Mouse (Mus musculus) adrenal gland, adult 2 months (tissue): ENCODE measurements around the gene Hbp1. TPM values are rescaled to one million over a fixed set of nuclear protein-coding genes. Genes with fewer than 3 reads are reported as not detected.
A peak's percentile ranks its signal among the peaks of the same experiment; 100 is the strongest.

Source experiments
- DNase-seq: peaks from one replicate; pipeline ENCODE4 v3.0.0; 2021
- long read RNA-seq: library from polyadenylated mRNA; stranded (forward); transcript quantifications from one replicate; pipeline ENCODE4 v2.0.0, GENCODE M21; 2021
- polyA plus RNA-seq: library from polyadenylated mRNA; depleted of rRNA; stranded (reverse); fragments of >200 nt; gene quantifications from 2 replicates; pipeline ENCODE4 v1.2.3, GENCODE M21; 2012; rRNA removed
- total RNA-seq, 2 experiments: library from RNA; stranded (reverse); gene quantifications; 2 replicates each; pipeline ENCODE4 v1.2.3; 2021

Hbp1 gene
- total RNA-seq (10 to 100 TPM; 76.4 to 95.2 TPM), polyA plus RNA-seq (38.0 and 49.8 TPM in 2 replicates)
- long read RNA-seq, transcript Hbp1-202 (11 exons, 3,142 nt), result major isoform, 55 of 71 reads
- long read RNA-seq, partial matches to known transcripts, result 7 of 71 reads
- long read RNA-seq, other reads (novel, unspliced or antisense), result 7 of 71 reads

DNA sequence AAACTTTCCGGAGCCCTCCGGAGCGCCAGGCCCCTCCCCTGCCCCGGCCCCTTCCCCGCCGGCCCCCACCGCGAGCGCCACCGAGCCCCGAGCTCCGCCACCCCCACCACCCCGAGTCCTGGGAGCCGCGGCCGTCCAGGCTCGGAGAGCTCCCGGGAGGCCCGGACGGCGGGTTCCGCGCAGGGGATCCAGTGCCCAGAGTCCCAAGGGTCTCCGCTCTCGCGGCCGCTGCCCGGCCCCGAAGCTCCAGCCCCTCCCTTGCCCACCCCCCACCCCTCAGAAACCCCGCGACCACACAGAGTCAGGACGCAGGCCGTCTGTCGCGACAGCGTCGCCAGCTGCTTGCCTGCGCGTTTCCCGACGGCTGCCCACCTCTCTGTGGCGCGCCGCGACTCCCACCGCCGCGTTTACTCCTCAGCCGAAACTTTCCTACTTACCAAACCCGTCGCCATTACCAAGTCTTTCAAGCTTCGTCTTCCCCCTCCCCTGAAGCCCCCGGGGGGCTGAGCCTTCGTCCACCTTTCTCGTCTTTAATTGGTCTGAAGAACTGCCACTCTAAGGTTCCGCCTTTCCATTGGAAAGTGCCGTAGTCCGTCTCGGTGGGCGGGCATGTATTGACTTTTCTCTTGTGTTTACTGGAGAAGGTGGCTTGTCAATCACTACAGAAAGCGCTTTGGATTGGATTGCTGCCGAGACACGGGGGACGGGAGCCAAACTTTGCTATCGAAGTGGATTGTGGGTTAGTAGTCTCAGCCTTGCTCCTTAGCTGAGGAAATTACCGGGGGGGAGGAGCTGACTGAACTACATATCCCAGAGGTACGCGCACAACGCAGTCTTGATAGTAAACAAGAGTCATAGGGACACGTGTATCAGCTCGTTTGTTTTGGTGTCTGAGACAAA is at the start of gene Hbp1:
Gene Hbp1, minus strand, starts transcription at position 777 of the 900 bp plus-strand sequence.
- peak; percentile 99 for DNase-seq

DNA sequence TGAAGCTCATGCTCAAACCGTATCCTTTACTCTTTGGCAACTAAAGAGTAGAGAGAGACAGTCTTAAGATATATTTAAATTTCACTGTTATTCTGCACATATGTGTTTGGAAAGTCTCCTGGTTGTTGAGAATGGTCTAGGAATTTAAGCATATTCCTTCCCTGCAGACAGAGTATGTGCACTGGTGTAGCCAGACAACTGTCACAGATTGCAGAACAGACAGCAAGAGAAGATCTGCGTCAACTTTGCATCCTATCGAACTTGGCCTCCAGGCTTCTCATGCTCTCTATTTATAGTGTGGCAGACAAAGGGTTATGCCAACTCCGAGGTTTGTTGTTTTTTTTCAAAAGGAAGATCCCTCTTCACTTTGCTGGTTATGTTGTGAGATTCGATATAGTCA is 48.4 kb upstream of the Hbp1 start:
- DNase-seq, result no peak

DNA sequence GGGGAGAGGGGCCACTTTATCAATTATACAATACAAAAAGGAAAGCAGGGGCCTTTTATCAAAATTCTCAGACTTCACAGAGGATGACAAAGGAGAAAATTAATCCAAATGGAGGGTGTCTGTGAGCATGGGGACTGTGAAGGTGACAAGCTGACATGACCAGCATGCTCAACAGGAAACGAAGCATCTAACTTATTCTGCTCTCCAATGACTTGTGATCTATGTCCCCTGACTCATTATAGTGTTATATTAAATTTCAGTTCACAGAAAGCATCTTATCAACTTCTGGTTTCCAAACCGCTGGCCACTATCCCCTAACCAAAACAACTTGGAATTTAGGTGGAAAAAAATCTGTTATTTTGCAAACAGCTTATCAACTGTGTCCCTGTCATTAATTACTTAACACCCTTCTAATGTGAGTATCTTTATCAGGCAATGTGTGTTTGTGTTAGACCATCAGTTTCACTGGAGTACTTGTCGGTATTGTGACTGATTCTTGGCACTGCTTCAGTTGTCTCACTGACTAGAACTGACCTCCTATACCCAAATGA is 47.1 kb upstream of the Hbp1 start:
- no peak for DNase-seq

DNA sequence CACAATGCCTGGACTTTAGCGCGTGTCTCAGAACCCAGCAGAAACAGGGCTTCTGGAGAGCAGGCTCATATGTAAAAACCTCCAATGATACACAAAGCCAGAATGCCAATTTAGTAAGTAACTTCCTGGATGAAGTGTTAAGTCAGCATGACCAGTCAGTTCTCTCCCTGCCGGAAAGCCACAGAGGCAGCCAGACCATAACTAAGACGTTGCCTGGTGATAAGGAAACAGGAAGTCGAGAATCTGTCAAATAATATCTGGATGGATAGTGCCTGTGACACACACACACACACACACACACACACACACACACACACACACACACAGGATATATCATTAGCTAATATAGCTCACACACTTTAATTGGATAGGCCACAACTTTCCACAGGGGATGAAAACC is 46.5 kb upstream of the Hbp1 start:
- DNase-seq, result no peak

DNA sequence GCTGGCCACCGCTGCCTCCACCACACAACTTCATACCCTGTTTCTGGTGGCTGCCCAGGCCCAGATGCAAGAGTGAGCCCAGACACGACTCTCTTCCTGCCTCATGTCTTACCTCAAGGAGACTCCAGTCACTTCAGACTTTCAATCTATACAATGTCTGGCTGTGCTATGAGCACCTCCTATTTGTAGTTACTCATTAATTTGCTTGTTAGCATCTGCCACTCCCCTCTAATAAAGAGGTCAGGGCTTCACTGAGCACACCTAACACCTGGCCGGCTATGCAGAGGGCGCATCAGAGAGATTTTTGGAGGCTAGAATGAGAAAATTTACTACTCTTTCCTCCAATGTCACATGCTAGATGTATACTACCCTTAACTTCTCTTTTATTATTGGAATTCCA is 40.2 kb upstream of the Hbp1 start:
- DNase-seq, result no peak

DNA sequence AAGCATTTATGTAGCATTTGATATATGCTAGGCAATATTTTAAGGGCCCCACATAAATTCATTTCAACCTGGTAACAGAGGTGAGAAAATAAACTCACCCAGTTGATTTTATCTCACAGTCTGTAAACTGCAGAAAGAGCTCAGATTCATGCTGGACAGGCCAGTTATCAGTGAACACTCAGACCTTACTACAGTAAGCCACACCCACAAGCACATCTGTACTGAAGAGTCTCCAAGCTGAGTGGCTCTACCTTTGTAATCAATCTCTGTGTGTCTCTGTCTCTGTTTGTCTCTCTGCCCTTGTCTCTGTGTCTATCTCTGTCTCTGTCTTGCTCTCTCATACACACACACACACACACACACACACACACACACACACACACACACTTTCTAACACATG is 39.4 kb upstream of the Hbp1 start:
- DNase-seq, result no peak

DNA sequence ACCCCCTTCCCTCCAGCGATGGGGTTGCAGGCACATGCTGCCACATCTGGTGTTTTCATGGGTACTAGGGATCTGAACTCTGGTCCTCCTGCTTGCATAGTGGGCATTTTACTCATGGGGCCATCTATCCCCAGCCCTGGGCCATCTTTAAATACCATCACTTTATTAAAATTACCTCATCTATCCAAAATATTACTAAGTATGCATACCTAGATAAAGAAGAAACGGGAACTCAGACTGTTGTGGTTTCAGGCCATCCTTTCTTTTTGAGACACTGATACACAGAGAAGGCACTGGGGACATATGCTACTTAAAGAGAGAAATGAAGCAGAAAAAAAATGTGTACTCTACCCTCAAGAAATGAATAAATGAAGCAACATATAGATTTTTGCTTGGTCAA is 36.1 kb upstream of the Hbp1 start:
- no peak for DNase-seq

DNA sequence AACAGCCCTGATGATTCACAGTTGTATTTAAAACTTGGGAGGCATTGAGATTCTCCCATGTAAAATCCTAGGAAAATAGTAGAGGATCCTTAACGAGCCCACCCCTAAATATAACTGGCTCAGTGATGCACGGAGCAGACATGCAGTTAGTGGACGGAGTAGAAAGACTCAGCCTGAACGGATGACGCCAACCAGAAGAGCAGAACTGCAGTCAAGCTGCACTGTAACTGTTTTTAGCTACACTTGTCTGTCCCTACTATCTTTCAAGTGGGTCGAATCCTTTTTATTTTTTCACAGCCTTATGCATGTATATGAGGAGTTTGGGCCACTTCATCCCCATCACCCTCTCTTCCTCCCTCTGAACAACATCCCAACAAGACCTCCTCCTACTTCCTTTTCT is 35.4 kb upstream of the Hbp1 start:
- DNase-seq, result no peak

DNA sequence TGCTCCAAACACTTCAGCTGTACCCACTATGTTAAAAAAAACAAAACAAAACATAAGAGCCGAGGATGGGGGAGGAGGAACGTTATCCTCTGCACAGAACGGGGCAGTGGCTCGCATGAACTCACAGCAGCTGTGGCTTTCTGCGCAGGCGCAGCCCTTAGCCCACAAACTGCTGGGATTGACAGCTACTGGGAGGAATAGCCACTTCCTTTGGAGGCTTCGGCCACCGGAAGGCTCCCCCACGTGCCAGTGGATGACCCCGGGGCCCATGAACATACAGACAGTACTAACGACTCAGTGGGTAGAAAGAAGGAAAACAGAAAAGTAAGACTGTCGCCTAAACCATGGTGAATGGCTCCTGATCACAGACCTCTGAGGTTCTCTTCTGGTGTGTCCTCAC is 34.3 kb upstream of the Hbp1 start:
- DNase-seq, result no peak

DNA sequence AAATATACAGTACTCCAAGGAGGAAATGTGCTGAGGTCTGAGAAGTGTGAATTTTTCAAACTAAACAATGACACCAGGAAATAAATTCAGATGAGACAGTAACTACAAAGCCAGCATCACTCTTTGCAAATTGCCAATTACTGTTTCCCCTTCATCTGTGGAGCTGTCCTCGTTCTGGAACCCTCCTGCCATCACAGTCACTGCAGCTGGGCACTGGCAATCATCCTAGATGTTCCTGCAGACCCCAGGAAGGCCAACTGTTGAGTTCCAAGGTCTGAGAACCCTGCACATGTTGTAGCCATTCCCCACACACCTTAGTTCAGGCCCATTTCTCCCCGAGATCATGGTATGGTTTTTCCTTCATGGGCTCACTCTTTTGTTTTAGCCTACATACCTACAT is 33.9 kb upstream of the Hbp1 start:
- DNase-seq, result no peak

DNA sequence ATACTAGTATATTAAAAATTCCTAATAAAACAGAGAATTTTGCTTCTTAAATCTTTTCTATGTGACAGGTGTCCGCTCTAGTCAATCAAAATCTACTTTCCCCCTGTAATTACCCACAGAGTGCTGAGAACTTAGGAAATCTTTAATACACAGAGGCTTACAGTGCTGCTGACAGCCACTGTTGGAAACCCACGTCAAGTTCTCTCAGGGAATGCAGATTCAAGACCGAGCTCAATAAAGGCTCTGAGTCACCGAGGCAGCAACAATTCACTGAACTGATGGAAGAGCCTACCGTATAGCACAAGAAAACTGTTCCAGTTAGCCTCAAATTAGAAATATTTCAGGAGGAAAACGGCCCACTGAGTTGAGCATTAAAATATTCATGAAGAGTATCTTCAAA is 33.4 kb upstream of the Hbp1 start:
- DNase-seq, result no peak

DNA sequence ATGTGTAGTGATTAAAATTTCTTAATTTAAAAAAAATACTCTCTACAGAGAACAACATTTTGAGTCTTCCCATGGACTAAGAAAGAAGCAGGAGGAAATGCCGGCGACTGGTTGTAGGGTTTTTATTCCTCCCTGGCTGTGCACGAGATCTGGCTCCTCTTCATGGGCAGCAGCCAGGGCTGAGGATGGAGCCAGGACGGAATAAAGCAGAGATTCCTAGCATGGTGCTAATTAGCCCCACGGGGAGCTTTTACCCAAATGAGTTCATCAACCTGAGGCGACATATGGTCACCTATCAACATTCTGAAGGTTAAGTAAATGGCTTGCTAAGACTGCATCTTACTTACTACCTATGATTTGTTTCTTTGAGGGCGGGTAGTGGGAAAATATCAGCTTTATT is 32.9 kb upstream of the Hbp1 start:
- DNase-seq, result no peak

DNA sequence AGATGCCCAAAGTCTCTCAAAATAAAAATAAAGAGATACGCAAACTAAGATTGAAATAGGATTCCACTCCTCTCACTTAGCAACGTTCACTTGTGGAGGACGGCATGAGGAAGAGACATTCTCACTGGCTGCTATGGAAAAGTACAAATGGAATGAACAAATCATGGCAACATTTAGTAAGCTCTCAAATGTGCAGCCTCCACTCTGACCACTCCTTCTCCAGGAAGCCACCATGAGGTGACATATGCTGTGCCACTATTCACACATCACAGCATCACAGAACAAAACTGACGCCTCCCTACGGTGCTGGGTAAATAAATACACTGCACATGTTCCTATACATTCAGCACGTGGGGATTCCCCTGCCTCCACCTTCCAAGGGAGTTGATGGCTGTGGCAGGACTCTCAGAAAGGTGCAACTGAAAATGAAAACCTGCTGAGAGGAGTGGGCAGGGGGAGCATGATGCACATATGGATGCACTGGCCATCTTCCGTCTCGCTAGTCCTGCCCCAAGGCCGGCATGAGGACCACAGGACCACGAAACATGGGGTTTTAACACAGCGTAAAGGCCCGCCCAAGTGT is 27.4 kb upstream of the Hbp1 start:
- no peak for DNase-seq

DNA sequence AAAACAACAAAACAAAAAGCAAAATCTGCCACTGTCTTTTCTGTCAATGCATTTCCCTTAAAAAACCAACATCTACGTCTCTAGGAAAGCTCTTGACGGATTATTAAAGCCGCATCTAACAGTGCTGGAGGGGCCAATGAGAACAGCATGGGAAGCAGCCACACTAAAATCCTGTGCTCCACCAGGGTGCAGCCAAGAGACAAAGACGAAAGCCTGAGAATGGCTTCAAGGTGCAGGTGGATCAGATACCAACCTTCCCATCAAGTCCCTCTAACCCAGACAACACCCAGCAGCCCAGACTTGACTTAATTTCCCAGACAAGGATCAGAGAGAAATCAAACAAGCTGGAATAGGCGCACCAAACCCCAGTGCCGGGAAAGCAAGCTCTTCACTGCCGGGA is 26.2 kb upstream of the Hbp1 start:
- DNase-seq, result no peak

DNA sequence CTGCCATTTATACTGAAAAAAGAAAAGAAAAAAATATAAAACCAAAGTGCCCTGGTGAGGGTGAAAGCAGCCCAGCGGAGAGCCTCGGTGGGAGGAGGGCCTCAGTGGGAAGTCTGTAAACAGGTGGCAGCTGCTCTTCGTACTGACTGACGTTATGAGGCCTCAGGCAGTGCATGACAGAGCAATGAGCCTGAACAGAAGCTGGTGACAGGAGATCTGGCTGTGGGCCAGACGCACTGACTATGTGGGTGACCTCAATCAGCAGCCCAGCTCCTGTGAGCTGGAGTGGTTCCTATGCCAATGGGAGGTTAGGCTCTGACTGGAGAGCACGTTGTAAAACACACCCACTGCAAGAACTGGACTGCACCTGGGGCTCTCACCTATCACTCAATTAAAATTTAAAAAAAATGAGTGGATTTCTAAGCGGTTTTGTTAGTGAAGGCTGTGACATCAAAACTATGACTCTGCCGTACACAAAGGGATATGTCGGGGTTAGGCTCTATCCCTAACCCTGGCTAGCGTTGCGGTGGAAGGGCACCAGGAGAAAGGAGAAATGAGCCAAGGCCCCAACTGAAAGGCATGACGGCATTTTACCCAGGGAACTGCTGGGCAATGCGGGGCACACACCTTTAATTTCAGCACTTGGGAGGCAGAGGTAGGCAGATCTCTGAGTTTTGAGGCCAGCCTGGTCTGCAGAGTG is 23.3 kb upstream of the Hbp1 start:
- peak; percentile 92 for DNase-seq

DNA sequence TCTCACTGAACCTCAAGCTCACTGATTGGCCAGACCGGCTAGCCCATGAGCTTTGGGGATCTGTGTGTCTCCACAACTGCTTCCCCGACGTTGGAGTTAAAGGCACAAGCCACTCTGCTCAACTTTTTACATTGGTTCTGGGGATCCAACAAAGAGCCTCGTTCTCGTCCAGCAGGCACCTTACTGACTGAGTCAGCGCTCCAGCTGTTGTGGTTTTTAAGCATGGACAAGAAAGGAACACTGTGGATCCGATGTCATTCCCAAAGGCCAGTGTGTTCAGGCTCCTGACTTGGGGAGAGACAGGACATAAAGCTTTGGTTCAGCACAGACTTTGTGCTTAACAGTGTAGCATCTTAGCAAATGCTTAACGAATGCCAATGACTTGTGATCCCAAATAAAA is 21.2 kb upstream of the Hbp1 start:
- DNase-seq, result no peak

DNA sequence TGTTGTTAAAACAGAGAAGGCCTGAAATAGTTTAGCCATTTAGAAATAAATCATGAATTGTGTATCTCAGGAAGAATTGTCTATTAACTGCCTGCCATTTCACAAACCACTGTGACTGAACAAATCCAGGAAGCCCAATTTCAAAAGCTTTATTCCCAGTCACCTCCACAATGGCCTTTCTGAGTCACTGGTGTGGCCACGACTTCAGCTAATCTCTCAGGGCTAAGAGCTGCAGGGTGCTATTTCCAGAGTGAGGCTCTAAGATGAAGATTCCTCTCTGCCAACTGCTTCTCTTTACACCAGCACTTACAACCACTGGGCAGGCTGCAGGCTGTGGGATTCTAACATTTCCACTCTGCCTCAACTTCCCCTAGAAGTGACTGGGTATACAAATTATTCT is 18.8 kb upstream of the Hbp1 start:
- peak; percentile 48 for DNase-seq

DNA sequence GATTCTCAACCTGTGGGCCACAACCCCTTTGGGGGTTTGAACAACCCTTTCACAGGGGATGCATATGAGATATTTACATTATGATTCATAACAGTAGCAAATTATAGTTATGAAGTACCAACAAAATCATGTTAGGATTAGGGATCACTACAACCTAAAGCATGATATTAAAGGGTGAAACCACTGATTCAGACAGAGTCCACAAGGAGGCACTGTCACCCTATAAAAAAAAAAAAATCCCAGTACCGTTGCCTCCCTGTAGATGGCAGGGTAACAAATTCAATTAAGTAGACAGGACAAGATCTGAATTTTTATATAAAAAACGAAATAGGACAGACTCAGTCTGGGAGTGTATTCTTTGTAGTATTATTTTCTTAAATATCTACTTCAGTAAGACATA is 17.2 kb upstream of the Hbp1 start:
- peak; percentile 36 for DNase-seq

DNA sequence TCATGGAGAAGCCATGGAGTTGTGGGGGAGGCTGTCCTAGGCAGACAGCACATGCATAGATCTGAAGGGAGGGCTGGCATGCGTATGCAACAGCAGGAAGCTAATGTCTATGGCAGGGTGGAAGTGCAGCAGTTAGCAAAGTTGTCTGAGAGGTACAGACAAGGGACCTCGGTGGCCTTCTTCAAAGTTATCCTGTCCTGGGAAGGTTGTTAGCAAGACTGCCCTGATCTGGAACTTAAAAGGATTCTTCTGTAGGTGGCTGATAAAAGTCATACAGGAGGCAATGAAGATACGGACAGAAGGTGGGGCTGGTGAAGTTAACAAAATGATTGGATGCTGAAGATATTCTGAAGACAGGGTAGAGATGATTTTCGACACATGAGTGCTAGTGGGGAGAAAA is 16.1 kb upstream of the Hbp1 start:
- no peak for DNase-seq

DNA sequence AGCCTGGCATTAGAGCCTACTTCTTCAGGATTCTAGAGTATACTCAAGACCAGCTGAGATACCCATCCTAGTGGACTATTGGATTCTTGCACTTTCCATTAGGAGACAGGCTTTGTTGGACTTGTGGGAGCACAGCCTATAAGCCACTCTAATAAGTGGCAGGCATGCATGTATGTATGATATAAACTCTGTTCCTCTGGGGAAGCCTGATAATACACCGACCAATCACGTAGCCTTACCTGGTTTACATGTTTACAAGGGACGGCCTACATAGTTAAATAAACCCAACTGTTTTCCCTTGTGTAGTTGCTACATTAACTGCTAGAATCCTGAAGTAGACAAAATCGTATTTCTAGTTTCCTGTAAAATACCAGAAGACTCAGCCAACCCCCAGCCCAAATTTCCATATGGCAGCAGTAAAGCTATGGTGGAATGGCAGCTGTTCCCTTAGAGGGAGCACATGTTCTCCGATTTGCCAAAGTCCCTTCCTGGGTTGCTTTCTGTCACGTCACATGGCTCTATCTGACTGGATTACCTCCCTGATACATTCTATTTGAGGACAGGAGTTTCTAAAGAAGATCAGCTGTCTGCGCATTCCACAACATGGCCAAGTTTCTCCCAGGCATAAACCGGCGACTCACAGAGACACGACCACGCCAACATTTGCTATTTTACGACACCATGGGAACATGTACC is 15.3 kb upstream of the Hbp1 start:
- no peak for DNase-seq

DNA sequence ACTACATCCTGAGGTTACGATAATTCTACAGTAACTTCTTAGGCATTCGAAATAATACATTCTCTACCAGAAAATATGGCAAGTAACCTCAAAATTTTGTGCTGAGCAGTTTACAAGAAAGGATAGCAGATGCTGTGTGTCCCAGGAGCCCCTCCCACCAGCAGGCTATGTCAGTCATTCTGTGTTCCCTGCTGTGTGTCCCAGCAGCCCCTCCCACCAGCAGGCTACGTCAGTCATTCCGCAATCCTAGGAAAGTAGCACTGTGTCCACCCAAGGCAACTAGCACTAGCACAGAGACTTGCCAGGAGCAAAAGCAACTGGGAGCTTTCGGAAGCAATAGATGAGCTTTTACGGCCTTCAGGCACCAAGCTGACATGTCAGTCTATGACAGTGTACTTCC is 13.7 kb upstream of the Hbp1 start:
- DNase-seq, result no peak

DNA sequence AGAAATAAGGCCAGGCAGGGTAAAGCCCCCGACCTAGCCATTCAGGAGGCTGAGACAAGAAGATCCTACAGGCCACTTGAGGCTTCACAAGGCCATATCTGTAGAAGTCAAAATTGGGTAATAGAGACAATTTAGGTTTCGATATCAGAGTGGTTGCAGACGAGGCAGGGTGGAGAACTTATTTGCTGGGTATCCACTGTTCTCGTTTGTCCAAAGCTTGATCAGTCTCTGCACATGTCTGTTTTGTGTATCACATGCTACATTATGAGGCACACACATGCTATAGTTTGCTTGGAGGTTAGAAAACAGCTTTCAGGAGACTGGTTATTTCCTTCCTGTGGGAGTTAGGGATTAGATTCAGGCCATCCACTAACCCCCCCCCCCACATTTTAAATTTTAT is 5.5 kb upstream of the Hbp1 start:
- DNase-seq, result no peak
